Mouse (Mus musculus) limb, embryonic 13.5 days (tissue): Measurements from ENCODE around the gene Dhx36. TPM values are rescaled to one million over a fixed set of nuclear protein-coding genes. Genes with fewer than 3 reads are reported as not detected.

ENCODE experiments used
- ATAC-seq: fragments of 200-750 bp; cut with Nextera tagmentation; 2 replicates; pipeline ENCODE4 v1.8.0; 2017; ENCODE audit warnings: low read depth, moderate number of reproducible peaks, moderate TSS enrichment; ENCODE audit not compliant: low FRiP score
- H3K27ac ChIP-seq: fragments of 300-500 bp; sonication (generic); 2 replicates; pipeline ENCODE4 v1.5.1; 2015; ENCODE audit warnings: inconsistent platforms, mild to moderate bottlenecking, moderate library complexity
- H3K27me3 ChIP-seq: fragments of 300-500 bp; sonication (generic); 2 replicates; pipeline ENCODE4 v1.6.1; 2015; ENCODE audit warnings: mild to moderate bottlenecking, inconsistent platforms
- H3K36me3 ChIP-seq: fragments of 300-500 bp; sonication (generic); 2 replicates; pipeline ENCODE4 v1.6.1; 2015; ENCODE audit warnings: inconsistent platforms, mild to moderate bottlenecking, moderate library complexity
- H3K4me1 ChIP-seq: fragments of 300-500 bp; sonication (generic); 2 replicates; pipeline ENCODE4 v1.6.1; 2015; ENCODE audit warnings: inconsistent platforms
- H3K4me2 ChIP-seq: fragments of 300-500 bp; sonication (generic); replicated peaks from 2 replicates; pipeline ENCODE4 v1.6.1; 2015; ENCODE audit warnings: inconsistent platforms, mild to moderate bottlenecking, moderate library complexity
- H3K4me3 ChIP-seq: fragments of 300-500 bp; sonication (generic); 2 replicates; pipeline ENCODE4 v1.5.1; 2015; ENCODE audit warnings: moderate library complexity, mild to moderate bottlenecking, inconsistent platforms
- H3K9ac ChIP-seq: fragments of 300-500 bp; sonication (generic); 2 replicates; pipeline ENCODE4 v1.6.1; 2015; ENCODE audit warnings: mild to moderate bottlenecking, inconsistent platforms
- H3K9me3 ChIP-seq: fragments of 300-500 bp; sonication (generic); 2 replicates; pipeline ENCODE4 v1.6.1; 2016; ENCODE audit warnings: inconsistent platforms
- WGBS: fragments of 180-500 bp; shearing (Covaris S2); methylation state at CpG from one replicate; pipeline ENCODE4 v1.1.7; 2015; 5-methylcytosine and 5-hydroxymethylcytosine counted together
- polyA plus RNA-seq: library from polyadenylated mRNA; unstranded; fragments of >200 nt; fragmentation: Nextera tagmentation; extraction: Ambion mirVana; gene quantifications from 2 replicates; pipeline ENCODE4 v1.2.1, GENCODE M21; 2015

Dhx36 gene
- 35.5 and 38.8 TPM in 2 replicates for polyA plus RNA-seq

GRCm38 (mm10) chr3:62506488-62507205, at the start of gene Dhx36:
Gene Dhx36 (minus strand): TSS chr3:62507004.
- Histone ChIP-seq H3K4me2 (peak within 1 kb of the TSS; percentile 68), H3K36me3 (no peaks in the 10 kb centered on the region), H3K4me1 (peaks cover 15% of the 10 kb centered on the region), H3K9me3 (no peaks in the 10 kb centered on the region), H3K27ac (peak within 1 kb of the TSS; percentile 96), H3K4me3 (peak within 1 kb of the TSS; percentile 87), H3K27me3 (0 out of 2 replicates have a peak, but pooled peaks cover 8% of the 10 kb centered on the region), H3K9ac (peak within 1 kb of the TSS; percentile 89)
- under 1% methylated on average over 66 of the region's 66 CpGs for WGBS
- peak; percentile 99 for ATAC-seq

- WGBS, result 66% methylated on average over 5 of the region's 5 CpGs
- ATAC-seq, result no peak
- no peak overlapping the region for H3K9ac ChIP-seq
These were observed 20.8 kb upstream of the Dhx36 start for GRCm38 (mm10) chr3:62527593-62527992.

GRCm38 (mm10) chr3:62527160-62527559, 20.4 kb upstream of the Dhx36 start:
- 46% methylated on average over 4 of the region's 4 CpGs for WGBS
- no peak for ATAC-seq
- Histone ChIP-seq H3K4me2 (no peak overlapping the region), H3K4me3 (no peak overlapping the region), H3K27me3 (no peaks in the 10 kb centered on the region), H3K36me3 (no peaks in the 10 kb centered on the region), H3K4me1 (no peaks in the 10 kb centered on the region), H3K9ac (no peak overlapping the region), H3K9me3 (no peaks in the 10 kb centered on the region), H3K27ac (no peak overlapping the region)

More at GRCm38 (mm10) chr3:62527593-62527992, 20.8 kb upstream of the Dhx36 start:
- Histone ChIP-seq H3K4me1 (no peaks in the 10 kb centered on the region), H3K27ac (no peak overlapping the region), H3K4me3 (no peak overlapping the region), H3K4me2 (no peak overlapping the region), H3K27me3 (no peaks in the 10 kb centered on the region), H3K36me3 (no peaks in the 10 kb centered on the region), H3K9me3 (no peaks in the 10 kb centered on the region)

GRCm38 (mm10) chr3:62507206-62507647, 423 bp upstream of the Dhx36 start:
- WGBS, result 46% methylated on average over 5 of the region's 5 CpGs
- H3K4me1 ChIP-seq, result peaks cover 15% of the 10 kb centered on the region
- H3K36me3 ChIP-seq, result no peaks in the 10 kb centered on the region
- 0 out of 2 replicates have a peak, but pooled peaks cover 8% of the 10 kb centered on the region for H3K27me3 ChIP-seq
- peak overlapping the region; percentile 87 for H3K4me3 ChIP-seq
- no peak for ATAC-seq
- H3K4me2 ChIP-seq, result peak overlapping the region; percentile 68
- H3K27ac ChIP-seq, result no peak overlapping the region; the same call in 1 of the 2 replicates
- H3K9me3 ChIP-seq, result no peaks in the 10 kb centered on the region
- H3K9ac ChIP-seq, result no peak overlapping the region

- Histone ChIP-seq H3K4me1 (peaks cover 15% of the 10 kb centered on the region), H3K9ac (peak overlapping the region; percentile 89; the same call in 1 of the 2 replicates), H3K9me3 (no peaks in the 10 kb centered on the region), H3K4me2 (peak overlapping the region; percentile 68), H3K36me3 (peaks cover 10% of the 10 kb centered on the region), H3K27ac (no peak overlapping the region), H3K4me3 (peak overlapping the region; percentile 87), H3K27me3 (0 out of 2 replicates have a peak, but pooled peaks cover 8% of the 10 kb centered on the region)
- no peak for ATAC-seq
- WGBS, result 72% methylated on average over 5 of the region's 5 CpGs
These were observed 1.5 kb downstream of the Dhx36 start for GRCm38 (mm10) chr3:62505166-62505900.

GRCm38 (mm10) chr3:62499327-62499726, 7.5 kb downstream of the Dhx36 start:
- Histone ChIP-seq H3K4me2 (no peak overlapping the region), H3K27me3 (no peaks in the 10 kb centered on the region), H3K36me3 (peaks cover 50% of the 10 kb centered on the region), H3K9ac (no peak overlapping the region), H3K9me3 (no peaks in the 10 kb centered on the region), H3K27ac (no peak overlapping the region), H3K4me1 (no peaks in the 10 kb centered on the region), H3K4me3 (no peak overlapping the region)
- 77% methylated on average over 4 of the region's 4 CpGs for WGBS
- ATAC-seq, result no peak

GRCm38 (mm10) chr3:62492568-62492967, 14.2 kb downstream of the Dhx36 start:
- Histone ChIP-seq H3K27me3 (no peaks in the 10 kb centered on the region), H3K36me3 (peaks cover 68% of the 10 kb centered on the region), H3K9ac (no peak overlapping the region), H3K4me1 (no peaks in the 10 kb centered on the region), H3K4me2 (no peak overlapping the region), H3K27ac (no peak overlapping the region), H3K4me3 (no peak overlapping the region), H3K9me3 (no peaks in the 10 kb centered on the region)
- ATAC-seq, result no peak
- 89% methylated on average over 6 of the region's 6 CpGs for WGBS

GRCm38 (mm10) chr3:62484340-62484739, 22.5 kb downstream of the Dhx36 start:
- ATAC-seq, result no peak

GRCm38 (mm10) chr3:62470179-62470578, 36.6 kb downstream of the Dhx36 start:
- no peaks in the 10 kb centered on the region for H3K27me3 ChIP-seq
- no peak for ATAC-seq
- H3K9me3 ChIP-seq, result no peaks in the 10 kb centered on the region
- H3K4me1 ChIP-seq, result no peaks in the 10 kb centered on the region
- 84% methylated on average over 1 of the region's 1 CpGs for WGBS
- no peak overlapping the region for H3K27ac ChIP-seq
- no peak overlapping the region for H3K9ac ChIP-seq
- no peak overlapping the region for H3K4me3 ChIP-seq
- H3K4me2 ChIP-seq, result no peak overlapping the region
- peaks cover 78% of the 10 kb centered on the region for H3K36me3 ChIP-seq

More at GRCm38 (mm10) chr3:62484340-62484739, 22.5 kb downstream of the Dhx36 start:
- Histone ChIP-seq H3K4me3 (no peak overlapping the region), H3K27me3 (no peaks in the 10 kb centered on the region), H3K4me1 (no peaks in the 10 kb centered on the region), H3K36me3 (peaks cover 52% of the 10 kb centered on the region), H3K9me3 (no peaks in the 10 kb centered on the region), H3K9ac (no peak overlapping the region), H3K27ac (no peak overlapping the region), H3K4me2 (no peak overlapping the region)
- WGBS, result 87% methylated on average over 2 of the region's 2 CpGs

GRCm38 (mm10) chr3:62464276-62464675, 42.5 kb downstream of the Dhx36 start:
- ATAC-seq, result no peak
- Histone ChIP-seq H3K4me2 (no peak overlapping the region), H3K36me3 (peaks cover 83% of the 10 kb centered on the region), H3K9ac (no peak overlapping the region), H3K4me3 (no peak overlapping the region), H3K27ac (no peak overlapping the region), H3K9me3 (no peaks in the 10 kb centered on the region), H3K27me3 (no peaks in the 10 kb centered on the region), H3K4me1 (peaks cover 5% of the 10 kb centered on the region)
- WGBS, result 91% methylated on average over 3 of the region's 3 CpGs

- ATAC-seq, result 0 out of 2 replicates have a peak, but pooled peaks have one; percentile 16
These were observed 47.3 kb downstream of the Dhx36 start for GRCm38 (mm10) chr3:62459483-62459882.

More at GRCm38 (mm10) chr3:62459483-62459882, 47.3 kb downstream of the Dhx36 start:
- no peak overlapping the region for H3K4me3 ChIP-seq
- H3K36me3 ChIP-seq, result peaks cover 44% of the 10 kb centered on the region
- 42% methylated on average over 6 of the region's 6 CpGs for WGBS
- H3K27ac ChIP-seq, result no peak overlapping the region
- H3K4me2 ChIP-seq, result no peak overlapping the region
- H3K9ac ChIP-seq, result no peak overlapping the region
- no peaks in the 10 kb centered on the region for H3K9me3 ChIP-seq
- no peaks in the 10 kb centered on the region for H3K27me3 ChIP-seq
- H3K4me1 ChIP-seq, result peaks cover 15% of the 10 kb centered on the region
